1 mouse cellular context compared by ENCODE assay signal in genomic region chr9:54604886-54605285, GRCm38 (mm10).
TF ChIP-seq lines count a peak whose summit lies in the region.

No protein-coding gene starts in this region.

TF ChIP-seq in CH12.LX, 34 proteins besides CTCF, POLR2A, EP300 and RAD21 (continued from another document):
- TF ChIP-seq TCF12 (IDR thresholded peaks at IDR 0.05; ENCODE audit: low read depth, low read length) (0 out of 2 replicates have a peak, but pooled peaks have one; percentile 35), PAX5 (IDR thresholded peaks at IDR 0.05; ENCODE audit: low read length) (no peak), MAFK (IDR thresholded peaks at IDR 0.05; ENCODE audit: insufficient replicate concordance, low read length) (no peak), MXI1 (IDR thresholded peaks at IDR 0.05; ENCODE audit: low read depth, low read length) (no peak), CHD1 (IDR thresholded peaks at IDR 0.05; ENCODE audit: low read depth, low read length) (no peak)
